Mouse (Mus musculus) kidney, embryonic 16.5 days (tissue): ENCODE results near the gene Ptprt. TPM values are rescaled to one million over a fixed set of nuclear protein-coding genes. Genes with fewer than 3 reads are reported as not detected.
"Not testable (repeated sequence)": the region's sequence is repeated elsewhere in the genome, so short reads cannot be mapped to it uniquely, and the experiment has no call there.

Experiments used
- ATAC-seq: fragments of 200-750 bp; cut with Nextera tagmentation; 2 replicates; pipeline ENCODE4 v1.8.0; 2017; ENCODE audit warnings: moderate TSS enrichment; ENCODE audit not compliant: low FRiP score, low TSS enrichment
- H3K27ac ChIP-seq: fragments of 300-500 bp; sonication (generic); 2 replicates; pipeline ENCODE4 v1.5.1; 2014; ENCODE audit warnings: low read length
- H3K27me3 ChIP-seq: fragments of 300-500 bp; sonication (generic); 2 replicates; pipeline ENCODE4 v1.6.1; 2014; ENCODE audit warnings: low read length, control low read depth, mixed read lengths; ENCODE audit not compliant: insufficient read depth
- H3K36me3 ChIP-seq: fragments of 300-500 bp; sonication (generic); 2 replicates; pipeline ENCODE4 v1.6.1; 2014; ENCODE audit warnings: low read length, control low read depth, mixed read lengths; ENCODE audit not compliant: insufficient read depth
- H3K4me1 ChIP-seq: fragments of 300-500 bp; sonication (generic); 2 replicates; pipeline ENCODE4 v1.6.1; 2014; ENCODE audit warnings: low read length, control low read depth, mixed read lengths; ENCODE audit not compliant: insufficient read depth
- H3K4me2 ChIP-seq: fragments of 300-500 bp; sonication (generic); replicated peaks from 2 replicates; pipeline ENCODE4 v1.6.1; 2014; ENCODE audit warnings: low read depth, low read length
- H3K4me3 ChIP-seq: fragments of 300-500 bp; sonication (generic); 2 replicates; pipeline ENCODE4 v1.5.1; 2014; ENCODE audit warnings: mild to moderate bottlenecking, low read length
- H3K9ac ChIP-seq: fragments of 300-500 bp; sonication (generic); replicated peaks from 2 replicates; pipeline ENCODE4 v1.6.1; 2014; ENCODE audit warnings: low read length
- H3K9me3 ChIP-seq: fragments of 300-500 bp; sonication (generic); 2 replicates; pipeline ENCODE4 v1.6.1; 2016; ENCODE audit warnings: low read length, control low read depth
- WGBS: fragments of 180-500 bp; shearing (Covaris S2); extraction: QIAGEN DNeasy Blood & Tissue Kit; methylation state at CpG from one replicate; pipeline ENCODE4 v1.1.7; 2014; 5-methylcytosine and 5-hydroxymethylcytosine counted together
- polyA plus RNA-seq: library from polyadenylated mRNA; unstranded; fragments of >200 nt; fragmentation: Nextera tagmentation; extraction: Ambion mirVana; gene quantifications from 2 replicates; pipeline ENCODE4 v1.2.1, GENCODE M21; 2015

Gene Ptprt
- polyA plus RNA-seq, 1 experiment from 2014 or later = 3.2 TPM

DNA sequence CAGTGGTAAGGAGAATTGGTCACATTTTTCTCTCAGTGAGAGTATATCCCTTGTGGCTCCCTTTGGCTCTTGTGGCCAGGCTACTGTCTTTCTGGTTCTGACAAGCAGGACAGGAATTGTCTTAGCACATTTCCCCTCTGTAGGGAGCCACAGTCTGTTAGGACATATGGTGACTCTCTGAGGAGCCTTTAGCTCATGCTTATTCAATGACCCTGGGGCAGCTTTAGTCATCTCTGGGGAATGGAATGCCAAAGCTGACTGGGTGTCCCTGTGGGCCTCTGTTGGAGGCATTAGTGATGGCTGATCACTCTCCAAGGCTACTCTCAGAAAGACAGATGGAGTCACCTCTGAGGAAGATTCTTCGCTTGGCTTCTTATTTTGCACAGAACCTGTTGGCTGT, 1147.7 kb downstream of the Ptprt start:
- Histone ChIP-seq H3K27me3 (no peaks in the 10 kb centered on the region), H3K9ac (no peak overlapping the region), H3K27ac (no peak overlapping the region), H3K36me3 (no peaks in the 10 kb centered on the region), H3K4me1 (0 out of 2 replicates have a peak, but pooled peaks cover 6% of the 10 kb centered on the region), H3K4me2 (no peak overlapping the region), H3K9me3 (no peaks in the 10 kb centered on the region), H3K4me3 (no peak overlapping the region)
- 74% methylated on average over 1 of the region's 1 CpGs for WGBS
- ATAC-seq = no peak

DNA sequence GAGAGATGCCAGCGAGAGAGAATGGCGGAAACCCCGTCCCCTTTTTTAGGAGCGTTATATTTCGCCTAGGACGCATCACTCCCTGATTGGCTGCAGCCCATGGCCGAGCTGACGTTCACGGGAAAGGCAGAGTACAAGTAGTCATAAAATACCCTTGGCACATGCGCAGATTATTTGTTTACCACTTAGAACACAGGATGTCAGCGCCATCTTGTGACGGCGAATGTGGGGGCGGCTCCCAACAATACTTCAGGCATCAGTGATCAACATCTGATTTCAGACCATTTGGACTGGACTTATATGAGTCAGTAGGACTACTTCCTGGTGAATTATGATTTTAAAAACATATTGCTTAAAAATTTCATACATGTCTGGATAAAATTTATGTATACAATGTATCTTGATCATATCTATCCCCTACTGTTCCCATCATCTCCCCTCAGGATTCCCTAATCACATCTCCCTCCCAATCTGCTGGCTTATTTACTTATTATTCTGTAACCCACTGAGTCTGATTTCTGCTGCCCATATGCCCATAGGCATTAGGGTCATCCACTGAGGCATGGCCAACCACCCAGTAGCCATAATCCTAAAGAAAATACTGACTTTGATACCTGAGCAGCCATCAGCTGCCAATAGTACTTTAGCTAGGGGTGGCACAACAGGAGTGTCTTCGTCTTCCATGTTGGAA, 1148.9 kb downstream of the Ptprt start:
- WGBS = 22% methylated on average over 5 of the region's 15 CpGs
- not testable (repeated sequence) for H3K36me3 ChIP-seq, H3K4me1 ChIP-seq, H3K4me2 ChIP-seq, H3K9ac ChIP-seq, H3K27me3 ChIP-seq, H3K27ac ChIP-seq, H3K4me3 ChIP-seq, H3K9me3 ChIP-seq
- ATAC-seq = peak; percentile 74

DNA sequence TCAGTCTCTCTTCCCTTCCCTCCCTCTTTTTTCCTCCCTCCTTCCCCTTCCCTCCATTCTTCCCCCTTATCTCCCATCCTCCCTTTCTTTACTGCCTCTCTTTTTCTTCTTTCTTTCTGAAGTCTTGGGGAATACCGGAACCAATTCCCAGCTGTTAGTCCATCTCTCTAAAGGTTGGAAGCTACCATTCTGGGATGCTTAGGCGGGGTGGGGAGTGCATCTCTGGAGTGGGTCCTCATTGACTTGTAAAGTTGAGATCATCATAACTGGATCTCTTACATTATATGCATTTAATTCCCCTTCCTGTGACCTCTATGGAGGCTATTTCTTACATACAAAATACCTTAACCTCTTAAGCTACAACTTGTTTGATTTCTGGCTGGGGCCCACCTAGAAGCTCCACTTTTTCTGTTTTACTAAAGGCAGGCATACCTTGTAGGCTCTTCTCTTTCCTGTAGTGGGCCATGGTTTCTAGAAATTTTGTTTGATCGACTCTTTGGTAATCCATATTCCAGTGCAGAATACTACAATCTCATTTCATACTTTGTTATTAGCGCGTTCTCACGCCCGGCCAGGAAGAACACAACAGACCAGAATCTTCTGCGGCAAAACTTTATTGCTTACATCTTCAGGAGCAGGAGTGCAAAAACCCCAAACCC, 1149.7 kb downstream of the Ptprt start:
- peak; percentile 57; the same call in 1 of the 2 replicates for ATAC-seq
- peak overlapping the region; percentile 51 for H3K4me2 ChIP-seq
- no peaks in the 10 kb centered on the region for H3K9me3 ChIP-seq
- 0 out of 2 replicates have a peak, but pooled peaks cover 6% of the 10 kb centered on the region for H3K4me1 ChIP-seq
- no peaks in the 10 kb centered on the region for H3K27me3 ChIP-seq
- peak overlapping the region; percentile 54 for H3K9ac ChIP-seq
- no peak overlapping the region for H3K27ac ChIP-seq
- H3K4me3 ChIP-seq = peak overlapping the region; percentile 48
- WGBS = 16% methylated on average over 8 of the region's 8 CpGs
- H3K36me3 ChIP-seq = no peaks in the 10 kb centered on the region

DNA sequence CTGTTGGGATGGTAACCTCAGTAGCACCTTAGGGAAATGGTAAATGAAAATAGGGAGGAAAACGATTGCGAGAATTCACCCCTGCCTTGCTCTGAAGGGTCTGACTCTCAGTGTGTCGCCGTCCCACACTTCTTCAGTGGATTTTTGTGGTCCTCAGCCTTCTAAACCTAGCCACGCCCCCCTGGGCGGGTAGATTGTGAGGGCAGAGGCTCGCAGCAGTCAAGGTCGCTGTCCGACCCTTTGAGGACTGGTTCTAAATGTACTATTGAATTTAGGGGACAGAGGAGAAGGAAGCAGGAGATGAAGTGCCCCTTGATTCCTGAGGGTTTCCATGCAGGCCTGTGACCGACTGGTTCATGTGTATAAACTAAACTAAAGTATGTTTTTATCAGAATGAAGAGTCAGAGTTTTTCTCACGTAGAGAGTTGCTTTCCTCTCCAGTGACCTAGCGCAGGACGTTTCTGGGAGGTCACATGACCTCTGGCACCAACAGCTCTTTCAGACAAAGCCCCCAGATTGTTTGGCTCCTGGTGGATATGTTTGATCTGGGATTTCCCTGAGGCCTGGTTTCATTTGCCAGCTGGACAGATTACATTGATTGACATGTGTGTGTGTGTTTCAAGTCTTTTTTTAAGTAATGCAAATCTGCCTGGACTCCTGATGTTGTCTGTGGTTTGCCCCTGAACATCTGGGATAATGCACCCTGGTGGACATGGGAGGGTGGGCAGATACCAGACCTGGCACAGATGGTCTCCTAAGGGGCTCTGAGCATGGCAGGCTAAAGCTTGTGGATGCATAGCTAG, 1161.6 kb downstream of the Ptprt start:
- peak overlapping the region; percentile 45 for H3K4me2 ChIP-seq
- ATAC-seq = no peak
- H3K9me3 ChIP-seq = no peaks in the 10 kb centered on the region
- 9% methylated on average over 13 of the region's 13 CpGs for WGBS
- no peaks in the 10 kb centered on the region for H3K27me3 ChIP-seq
- H3K36me3 ChIP-seq = no peaks in the 10 kb centered on the region
- H3K4me3 ChIP-seq = peak overlapping the region; percentile 7
- H3K9ac ChIP-seq = no peak overlapping the region
- no peak overlapping the region for H3K27ac ChIP-seq
- no peaks in the 10 kb centered on the region; the same call in 1 of the 2 replicates for H3K4me1 ChIP-seq

DNA sequence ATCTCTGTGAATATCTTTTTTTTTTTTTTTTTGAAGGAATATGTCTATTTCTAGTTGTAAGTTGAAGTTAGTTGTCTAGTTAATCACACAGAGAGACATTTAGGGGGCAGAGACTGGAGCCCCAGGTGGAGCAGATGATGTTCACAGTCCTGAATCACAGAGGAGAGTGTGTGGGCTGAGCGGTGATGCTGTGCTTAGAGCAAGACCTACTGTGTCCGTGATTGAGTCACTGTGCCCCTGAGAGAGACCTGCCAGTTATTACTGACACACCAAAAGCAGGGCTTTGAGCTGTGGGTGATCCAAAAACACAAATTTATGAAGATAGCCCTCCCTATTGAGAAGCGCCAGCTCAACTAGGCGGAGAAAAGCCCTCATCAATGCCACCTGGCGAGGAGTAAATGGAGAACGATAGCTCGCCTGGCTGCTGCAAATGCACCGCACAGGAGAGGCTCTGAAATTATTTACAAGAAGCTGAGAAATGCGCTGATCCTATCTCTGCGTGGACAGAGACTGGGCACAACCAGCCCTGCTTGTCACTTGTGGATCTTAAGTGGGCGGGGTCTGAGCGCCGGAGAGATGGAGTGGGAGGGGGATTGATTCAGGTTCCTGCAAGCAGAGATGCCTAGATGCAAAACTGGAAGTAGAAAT, 1162.4 kb downstream of the Ptprt start:
- no peaks in the 10 kb centered on the region for H3K36me3 ChIP-seq
- H3K27ac ChIP-seq = no peak overlapping the region
- H3K4me3 ChIP-seq = peak overlapping the region; percentile 7
- peak overlapping the region; percentile 45 for H3K4me2 ChIP-seq
- no peaks in the 10 kb centered on the region for H3K9me3 ChIP-seq
- no peaks in the 10 kb centered on the region for H3K27me3 ChIP-seq
- ATAC-seq = no peak
- no peaks in the 10 kb centered on the region; the same call in 1 of the 2 replicates for H3K4me1 ChIP-seq
- WGBS = 19% methylated on average over 13 of the region's 13 CpGs
- no peak overlapping the region for H3K9ac ChIP-seq

DNA sequence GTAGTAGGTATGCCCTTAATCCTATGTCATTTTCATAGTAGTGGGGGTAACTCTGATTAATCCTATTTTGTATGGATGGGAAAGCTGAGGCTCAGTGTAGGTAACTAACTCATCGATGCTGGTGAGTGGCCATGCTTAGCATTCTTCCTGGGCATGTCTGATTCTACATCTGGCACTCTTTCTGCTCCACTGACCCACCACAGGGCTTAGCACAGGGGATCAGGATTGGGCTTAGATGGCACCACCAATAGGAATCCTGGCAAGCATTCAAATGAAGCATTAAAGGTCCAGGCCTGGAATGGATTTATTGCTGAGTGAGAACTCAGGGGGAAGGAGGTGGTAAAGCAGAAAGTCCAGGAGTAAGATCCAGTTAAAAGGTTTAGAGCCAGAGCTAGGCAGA, 1179.2 kb downstream of the Ptprt start:
- no peak overlapping the region for H3K4me3 ChIP-seq
- no peak overlapping the region for H3K4me2 ChIP-seq
- ATAC-seq = no peak
- no peaks in the 10 kb centered on the region for H3K9me3 ChIP-seq
- no peak overlapping the region for H3K9ac ChIP-seq
- no peak overlapping the region for H3K27ac ChIP-seq
- WGBS = 80% methylated on average over 1 of the region's 1 CpGs
- no peaks in the 10 kb centered on the region for H3K4me1 ChIP-seq
- no peaks in the 10 kb centered on the region for H3K36me3 ChIP-seq
- H3K27me3 ChIP-seq = no peaks in the 10 kb centered on the region

DNA sequence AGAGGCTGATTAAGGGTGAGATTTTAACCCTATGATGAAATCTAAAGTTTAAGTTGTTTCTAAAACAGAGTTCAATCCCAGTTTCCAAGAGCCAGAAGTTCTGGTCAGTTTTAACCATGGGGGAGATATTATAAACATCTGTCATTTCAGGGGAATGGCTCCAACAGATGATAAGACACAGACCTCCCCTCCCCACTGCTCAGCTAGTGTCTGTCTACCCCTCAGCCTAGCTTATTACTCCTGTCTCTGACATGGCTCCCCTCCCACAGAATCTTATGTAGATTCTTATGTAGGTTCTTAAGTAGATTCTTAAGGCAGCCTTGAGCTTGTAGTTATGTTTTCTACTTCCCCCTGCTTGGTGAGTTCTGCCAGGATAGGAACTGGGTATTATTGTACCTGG, 1180.5 kb downstream of the Ptprt start:
- Histone ChIP-seq H3K4me3 (no peak overlapping the region), H3K4me2 (no peak overlapping the region), H3K27me3 (no peaks in the 10 kb centered on the region), H3K4me1 (no peaks in the 10 kb centered on the region), H3K9me3 (no peaks in the 10 kb centered on the region), H3K27ac (no peak overlapping the region), H3K9ac (no peak overlapping the region), H3K36me3 (no peaks in the 10 kb centered on the region)
- no peak for ATAC-seq
